Mouse (Mus musculus) kidney, postnatal 14 days (tissue): ENCODE data around the gene Gm4858.
"Not testable (repeated sequence)": the region's sequence is repeated elsewhere in the genome, so short reads cannot be mapped to it uniquely, and the experiment has no call there.

Experiments
- DNase-seq: peaks from one replicate; pipeline ENCODE4 v3.0.0; 2022; ENCODE audit warnings: mixed read lengths

Gm4858 gene

DNA sequence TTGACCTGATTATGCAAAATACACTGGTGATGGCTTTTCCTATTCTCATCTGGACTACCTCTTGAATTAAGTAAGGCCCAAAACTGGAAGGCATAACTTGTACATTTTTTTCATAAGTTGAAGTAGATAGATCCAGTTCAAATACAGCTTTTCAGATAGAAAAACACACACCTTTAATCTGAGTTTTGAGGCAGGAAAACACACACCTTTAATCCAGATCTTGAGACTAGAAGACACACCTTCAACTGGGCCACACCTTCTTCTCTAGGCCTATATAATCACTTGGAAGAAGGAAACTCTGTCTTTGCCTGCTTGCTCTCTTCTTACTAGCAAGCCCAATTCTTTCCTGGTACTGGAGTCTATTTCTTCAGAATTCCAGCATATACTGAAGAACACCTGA lies at the start of gene Gm4858:
Gene Gm4858, plus strand, starts transcription at position 301 of the 400 bp plus-strand sequence.
- not testable (repeated sequence) for DNase-seq

- no peak for DNase-seq
These were observed 49.7 kb upstream of the Gm4858 start, which contains the start of gene Lce1m for GRCm38 (mm10) chr3:93018960-93019359. TSS of gene Lce1m (minus strand) at chr3:93019060.

GRCm38 (mm10) chr3:93021171-93021570 lies 47.5 kb upstream of the Gm4858 start:
- DNase-seq: no peak

GRCm38 (mm10) chr3:93023411-93024184 lies 45.0 kb upstream of the Gm4858 start:
- no peak for DNase-seq

GRCm38 (mm10) chr3:93025486-93025885 lies 43.1 kb upstream of the Gm4858 start:
- DNase-seq: no peak

DNA sequence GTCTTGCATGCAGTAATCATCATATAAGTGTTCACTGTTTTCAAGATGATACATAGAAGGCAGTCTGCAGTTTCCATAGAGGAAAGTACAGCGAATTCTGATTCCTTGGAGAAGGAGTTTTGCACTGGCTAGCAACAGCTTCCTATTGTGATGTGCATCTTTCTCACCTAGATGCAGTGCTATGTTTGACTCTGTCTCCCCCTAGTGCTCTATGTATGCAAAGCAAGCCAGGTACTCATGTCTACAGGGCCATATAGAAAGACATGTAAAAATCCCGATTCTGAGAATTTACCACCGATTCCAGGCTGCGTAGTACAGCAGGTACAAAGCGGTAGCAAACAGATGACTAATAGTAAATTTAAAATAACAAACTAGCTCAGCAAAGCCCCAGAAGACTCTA lies 37.2 kb upstream of the Gm4858 start:
- peak; percentile 17 for DNase-seq

DNA sequence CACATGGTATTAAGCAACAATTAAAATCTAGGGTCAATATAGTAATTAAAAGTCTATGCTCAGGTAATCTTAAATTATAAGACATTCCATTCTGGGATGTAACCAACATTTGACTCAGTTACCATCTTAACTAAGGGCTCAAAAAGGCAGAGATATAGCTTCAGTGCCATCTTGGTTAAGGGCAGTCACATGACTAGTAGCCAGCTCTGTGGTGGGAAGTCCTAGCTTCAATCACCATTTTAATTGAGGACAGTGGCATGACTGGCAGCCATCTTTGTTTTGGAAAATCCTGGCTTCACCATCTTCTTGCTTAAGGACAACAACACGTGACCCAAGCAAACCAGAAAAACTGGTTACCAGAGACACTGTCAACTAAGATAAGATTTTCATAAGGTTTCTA lies 18.4 kb upstream of the Gm4858 start:
- DNase-seq: no peak

DNA sequence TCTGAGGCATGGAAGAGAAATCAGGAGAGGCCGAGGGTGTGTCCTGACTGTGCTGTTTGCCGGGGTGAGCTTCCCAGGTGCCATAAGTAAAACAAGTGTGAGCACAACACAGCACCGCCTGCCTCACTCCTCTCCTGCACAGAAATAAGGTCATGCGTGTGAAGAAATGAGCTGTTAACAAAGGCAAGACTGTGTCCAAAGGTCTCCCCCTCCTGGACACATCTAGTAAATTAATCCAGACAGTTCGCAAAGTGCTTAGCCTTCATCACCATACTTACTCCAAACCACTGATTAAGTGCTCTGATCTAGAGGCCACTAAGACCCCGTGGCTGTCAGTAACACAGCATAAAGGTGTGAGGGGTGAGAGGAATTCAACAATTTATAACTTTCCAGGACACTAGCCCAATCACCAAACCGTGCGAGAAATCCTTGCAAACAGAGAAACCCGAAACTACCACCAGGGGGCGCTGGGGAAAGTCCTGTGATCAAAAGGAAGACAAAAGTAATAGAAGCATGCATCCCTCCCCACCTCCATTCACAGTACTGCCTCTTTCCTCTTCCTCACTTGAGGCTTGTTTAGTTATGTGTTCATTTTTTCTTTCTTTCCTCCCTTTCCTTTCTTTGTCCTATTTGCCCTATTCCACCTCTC lies 15.7 kb upstream of the Gm4858 start:
- no peak for DNase-seq

GRCm38 (mm10) chr3:93086631-93087030 lies 18.0 kb downstream of the Gm4858 start:
- DNase-seq: no peak

DNA sequence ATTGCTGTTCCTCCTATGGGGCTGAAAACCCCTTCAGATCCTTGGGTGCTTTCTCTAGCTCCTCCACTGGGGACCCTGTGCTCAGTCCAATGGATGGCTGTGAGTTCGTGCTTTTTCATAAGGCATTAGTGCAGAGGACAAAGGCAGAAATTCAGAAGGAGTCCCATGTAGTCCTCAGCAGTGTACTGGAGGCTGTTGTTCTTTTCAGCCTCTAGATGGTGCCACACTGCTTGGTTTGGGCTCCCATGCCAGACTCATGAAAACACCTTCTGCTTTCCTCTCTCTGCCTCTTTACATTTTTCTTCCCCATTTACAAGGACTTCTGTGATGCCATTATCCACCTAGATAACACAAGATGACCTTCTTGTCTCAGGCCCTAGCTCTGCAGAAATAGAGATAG lies 25.0 kb downstream of the Gm4858 start:
- not testable (repeated sequence) for DNase-seq

DNA sequence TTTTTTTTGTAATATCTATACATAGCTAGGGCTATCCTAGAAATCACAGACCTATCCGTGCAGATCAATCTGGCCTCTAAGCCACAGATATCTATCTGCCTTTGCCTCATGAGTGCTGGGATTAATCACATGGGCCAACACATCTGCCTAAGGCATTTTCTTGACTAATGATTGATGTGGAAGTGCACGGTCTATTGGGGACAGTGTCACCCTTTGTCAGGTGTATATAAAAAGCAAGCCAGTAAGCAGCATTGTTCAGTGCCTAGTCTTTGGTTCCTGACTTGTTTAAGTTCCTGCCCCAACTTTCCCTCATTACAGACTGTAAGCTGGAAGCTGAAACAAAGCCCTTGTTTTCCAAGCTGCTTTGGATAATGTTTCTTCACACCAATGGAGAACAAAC lies 27.8 kb downstream of the Gm4858 start:
- DNase-seq: no peak

GRCm38 (mm10) chr3:93111668-93112067 lies 43.0 kb downstream of the Gm4858 start:
- DNase-seq: no peak

DNA sequence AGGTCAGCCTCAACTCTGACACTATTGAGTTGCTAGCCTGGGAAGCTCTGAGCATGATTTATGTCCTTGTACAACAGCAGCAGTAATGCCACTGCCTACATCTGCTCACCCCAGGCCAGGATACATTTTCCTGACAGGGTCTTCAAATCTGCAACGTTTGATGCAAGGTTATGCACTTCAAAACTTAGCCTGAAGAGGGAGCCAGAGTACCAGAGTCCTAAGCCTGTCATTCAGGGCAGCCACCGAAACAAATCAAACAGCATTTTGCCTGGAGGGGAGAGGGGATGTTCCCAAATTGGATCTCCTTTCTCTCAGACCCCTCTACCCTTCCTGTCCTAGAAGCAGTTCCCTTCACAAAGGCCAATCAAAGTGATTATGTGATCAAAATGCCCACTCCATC lies 45.9 kb downstream of the Gm4858 start:
- DNase-seq: peak; percentile 23

- no peak for DNase-seq
These were observed 50.5 kb downstream of the Gm4858 start for GRCm38 (mm10) chr3:93119101-93119500.
